Mouse (Mus musculus) mature B cell (primary cell): ENCODE data around the gene Tut7.

Experiments
- in situ Hi-C: fragments of 300-500 bp; cut with MboI; formaldehyde crosslinking; loops from 2 replicates; pipeline ENCODE4 v1.14.3; 2019

The Tut7 gene

DNA sequence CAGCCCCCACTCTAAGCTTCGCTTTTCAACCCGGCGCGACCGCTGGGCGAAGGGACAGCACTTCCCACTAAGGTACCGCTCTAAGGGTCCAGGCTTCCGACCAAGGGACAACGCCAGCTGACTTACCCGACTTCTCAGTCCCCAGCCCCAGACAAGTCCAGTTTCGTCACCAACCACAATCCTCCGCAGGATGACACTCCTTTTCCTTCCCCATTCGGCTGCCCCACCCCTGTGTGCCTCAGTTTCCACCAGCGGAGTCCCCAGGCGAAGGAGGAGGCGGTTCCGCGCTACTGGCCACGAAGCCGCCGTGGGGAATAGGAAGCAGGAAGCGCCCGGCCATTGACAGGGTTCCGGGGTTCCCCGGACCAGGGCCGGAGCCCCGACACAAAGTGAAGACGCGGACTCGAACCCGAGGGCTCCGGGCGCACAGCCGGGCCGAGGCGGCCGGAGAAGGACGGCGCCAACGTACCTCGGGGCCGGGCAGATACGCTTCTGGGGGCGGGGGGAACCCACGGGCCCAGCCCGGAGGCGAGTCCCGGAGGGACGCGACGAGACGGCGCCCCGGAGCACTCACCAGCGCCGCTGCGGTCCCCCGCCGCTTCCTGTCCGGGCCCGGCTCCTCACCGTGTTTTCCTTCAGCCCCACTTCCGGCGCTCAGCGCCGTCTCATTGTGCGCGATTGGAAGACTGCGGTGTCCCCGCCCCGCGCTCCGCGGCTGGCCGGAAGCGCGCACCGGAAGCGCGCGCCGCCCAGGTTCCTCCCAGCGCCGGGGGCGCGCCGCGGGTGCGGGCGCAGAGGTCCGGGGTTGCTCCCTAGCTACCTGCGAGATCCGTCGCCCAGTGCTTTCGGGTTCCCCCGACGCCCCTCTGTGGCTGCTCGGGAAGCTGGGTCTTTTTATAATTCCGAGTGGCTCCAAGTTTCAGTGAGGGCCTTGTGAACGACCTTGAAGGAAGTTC, at the start of gene Tut7:
TSS of gene Tut7 (minus strand) at position 641 of the 956 bp plus-strand sequence.
- in situ Hi-C loops = no loop called here

GRCm38 (mm10) chr13:59872446-59872845, 49.5 kb upstream of the Tut7 start:
- in situ Hi-C loops = loop anchor here (25.0 kb wide), 1 partner anchor 865 kb away; no protein-coding TSS in a partner anchor

GRCm38 (mm10) chr13:59870004-59870403, 47.1 kb upstream of the Tut7 start:
- in situ Hi-C loops = loop anchor here (25.0 kb wide), 1 partner anchor 867 kb away; no protein-coding TSS in a partner anchor

- in situ Hi-C loops = loop anchor here (25.0 kb wide), 1 partner anchor 869 kb away; no protein-coding TSS in a partner anchor
Measured at GRCm38 (mm10) chr13:59868011-59868649, 45.2 kb upstream of the Tut7 start.

DNA sequence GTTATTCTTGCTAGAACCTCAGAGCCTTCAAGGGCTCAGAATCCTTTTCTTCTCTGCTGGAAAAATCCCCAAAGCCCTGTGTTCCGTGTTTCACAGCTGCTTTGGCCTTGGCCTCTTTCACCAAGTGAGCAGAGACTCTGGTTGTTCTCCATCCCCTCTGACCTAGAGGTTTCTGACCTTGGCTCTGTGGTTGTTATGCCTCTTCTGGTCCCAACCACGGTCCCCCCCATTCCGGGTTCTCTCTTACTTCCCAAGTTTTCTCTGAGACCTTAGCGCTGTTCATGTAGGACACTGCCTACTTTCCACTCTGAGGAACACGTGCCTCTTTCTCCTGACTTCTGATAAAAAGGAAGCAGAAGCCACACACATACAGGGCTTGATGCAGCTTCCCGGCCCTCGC, 44.2 kb upstream of the Tut7 start:
- in situ Hi-C loops = loop anchor here (25.0 kb wide), 1 partner anchor 870 kb away; no protein-coding TSS in a partner anchor

DNA sequence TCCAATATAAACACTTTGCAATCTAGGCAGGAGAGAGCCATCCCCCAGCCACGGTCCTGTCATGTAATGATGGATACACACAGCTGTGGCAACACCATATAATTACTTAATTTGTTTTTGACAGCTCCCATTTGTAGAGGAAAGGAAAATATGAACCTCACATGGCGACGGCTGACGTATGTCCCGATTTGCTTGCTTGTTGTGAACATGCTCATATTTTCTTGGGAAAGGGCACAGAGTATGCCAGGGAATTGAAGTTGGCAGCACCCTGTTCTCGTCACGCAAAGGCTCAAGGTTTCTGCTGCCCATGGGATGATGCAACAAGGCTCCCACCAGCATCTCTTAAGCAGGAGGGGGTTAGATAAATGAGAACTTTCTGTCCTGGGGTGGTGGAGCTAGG, 36.6 kb upstream of the Tut7 start:
- in situ Hi-C loops = loop anchor here (25.0 kb wide), 1 partner anchor 878 kb away; no protein-coding TSS in a partner anchor

DNA sequence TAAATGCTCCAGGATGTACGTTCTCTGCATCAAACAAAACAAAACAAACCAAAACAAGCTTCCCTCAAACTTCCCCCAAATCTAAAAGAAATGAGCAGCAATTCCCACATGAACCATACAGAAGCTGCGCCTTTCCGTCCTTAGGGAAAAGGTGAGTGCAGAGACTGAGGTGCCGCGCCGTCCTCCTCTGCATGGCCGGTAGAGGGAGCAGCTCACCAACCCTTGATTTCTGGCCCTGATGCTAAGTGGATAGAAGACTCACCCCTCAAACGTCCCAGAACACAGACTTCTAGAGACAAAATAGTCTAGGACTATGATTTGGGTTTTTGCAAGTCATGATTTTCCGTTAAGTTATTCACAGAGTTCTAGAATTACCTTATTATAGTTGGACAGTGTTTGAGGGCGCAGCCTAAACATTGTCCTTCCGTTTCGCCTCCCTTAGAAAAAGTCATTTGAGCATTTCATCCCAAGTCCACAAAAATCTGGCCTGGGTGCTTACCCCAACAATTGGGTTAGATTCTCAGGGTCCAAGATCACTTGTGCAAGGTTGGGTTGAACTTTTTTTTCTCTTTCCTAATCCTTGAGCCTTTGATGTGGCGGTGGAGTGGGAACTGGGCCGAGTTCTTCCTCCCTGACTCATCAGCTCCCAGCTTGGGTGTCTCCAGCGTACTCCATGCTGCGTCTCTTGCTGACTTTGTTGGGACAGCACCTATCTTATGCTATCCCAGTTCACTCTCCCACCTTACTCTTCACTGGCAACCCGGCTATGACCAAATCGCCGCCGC, 33.5 kb upstream of the Tut7 start:
- in situ Hi-C loops = loop anchor here (25.0 kb wide), 1 partner anchor 881 kb away; no protein-coding TSS in a partner anchor

DNA sequence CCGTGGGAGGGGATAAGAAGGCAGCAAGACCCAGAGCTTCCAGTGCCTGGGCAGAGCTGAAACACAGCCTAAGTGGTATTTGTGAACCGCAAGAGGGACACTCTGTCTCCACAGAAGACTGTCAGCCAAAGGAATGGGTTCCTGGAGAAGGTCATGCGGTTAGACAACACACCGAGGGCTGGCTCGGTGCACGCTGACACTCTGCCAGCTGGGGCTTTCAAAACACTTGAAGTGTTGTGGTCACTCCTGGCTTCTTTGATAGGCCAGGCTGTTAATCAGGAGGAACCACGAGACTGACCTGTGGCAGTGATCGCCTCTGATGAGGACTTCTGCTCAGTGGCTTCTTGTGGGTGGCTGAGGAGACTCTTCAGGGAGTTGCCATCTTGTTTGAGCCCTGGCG, 30.5 kb upstream of the Tut7 start:
- in situ Hi-C loops = loop anchor here (25.0 kb wide), 1 partner anchor 884 kb away; no protein-coding TSS in a partner anchor

- in situ Hi-C loops = loop anchor here (25.0 kb wide), 1 partner anchor 887 kb away; no protein-coding TSS in a partner anchor
Measured at GRCm38 (mm10) chr13:59850373-59850772, 27.4 kb upstream of the Tut7 start.

- in situ Hi-C loops = loop anchor here (25.0 kb wide), 1 partner anchor 1207 kb away; no protein-coding TSS in a partner anchor
Measured at GRCm38 (mm10) chr13:59844661-59845060, 21.7 kb upstream of the Tut7 start.

GRCm38 (mm10) chr13:59843976-59844375, 21.0 kb upstream of the Tut7 start:
- in situ Hi-C loops = loop anchor here (25.0 kb wide), 1 partner anchor 1207 kb away; no protein-coding TSS in a partner anchor

- in situ Hi-C loops = loop anchor here (25.0 kb wide), 1 partner anchor 1205 kb away; no protein-coding TSS in a partner anchor
Measured at GRCm38 (mm10) chr13:59842226-59843210, 19.6 kb upstream of the Tut7 start.

DNA sequence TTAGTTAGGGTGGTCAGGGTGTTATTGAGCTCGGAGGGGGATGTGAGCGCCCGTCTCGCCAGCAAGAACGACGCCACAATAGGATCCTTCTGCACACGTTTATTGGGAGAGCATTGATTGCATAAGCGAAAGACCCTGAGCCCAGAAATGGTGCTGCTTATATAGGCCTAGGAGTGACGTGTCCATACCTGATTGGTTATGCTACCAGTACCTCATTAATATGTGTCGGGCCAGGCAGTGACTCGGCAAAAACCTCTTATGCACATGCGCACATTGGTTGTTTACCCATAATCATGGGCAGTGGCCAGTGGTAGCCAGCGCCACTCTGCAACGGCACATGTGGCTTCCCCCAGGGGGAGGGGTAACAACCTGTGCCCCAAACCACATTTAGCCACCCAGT, 18.8 kb upstream of the Tut7 start:
- in situ Hi-C loops = loop anchor here (25.0 kb wide), 1 partner anchor 1204 kb away; no protein-coding TSS in a partner anchor

DNA sequence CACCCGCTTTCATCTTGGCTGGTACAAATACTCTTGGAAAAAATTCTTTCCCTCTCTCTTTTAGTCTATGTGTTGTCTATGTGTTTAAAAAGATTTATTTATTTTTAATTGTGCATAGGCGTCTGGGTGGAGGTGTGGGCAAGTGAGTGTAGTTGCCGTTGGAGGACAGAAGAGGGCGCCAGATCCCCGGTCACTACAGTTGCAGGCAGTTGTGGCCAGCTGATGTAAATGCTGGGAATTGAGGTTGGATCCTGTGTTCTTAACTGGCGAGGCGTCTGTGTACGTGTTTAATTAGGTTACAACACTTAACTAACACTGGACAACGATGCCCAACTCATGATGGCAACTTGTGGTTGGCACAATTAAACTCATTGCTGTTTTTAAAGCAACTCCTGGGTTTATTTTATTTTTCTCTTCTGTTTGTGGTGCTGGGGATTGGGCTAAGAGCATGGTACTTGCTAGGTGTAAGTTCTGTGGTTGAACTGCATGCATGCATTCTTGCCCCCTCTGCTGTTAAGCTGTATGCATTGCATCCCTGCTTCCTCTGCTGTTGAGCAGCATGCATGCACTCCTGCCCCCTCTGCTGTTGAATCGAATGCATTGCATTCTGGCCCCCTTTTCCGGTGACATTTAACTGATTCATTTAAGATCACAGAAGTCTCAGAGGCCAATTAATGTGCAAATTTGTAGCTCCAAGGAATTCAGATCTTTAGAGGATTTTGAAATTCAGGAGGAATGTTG, 17.7 kb upstream of the Tut7 start:
- in situ Hi-C loops = loop anchor here (25.0 kb wide), 1 partner anchor 1203 kb away; no protein-coding TSS in a partner anchor

DNA sequence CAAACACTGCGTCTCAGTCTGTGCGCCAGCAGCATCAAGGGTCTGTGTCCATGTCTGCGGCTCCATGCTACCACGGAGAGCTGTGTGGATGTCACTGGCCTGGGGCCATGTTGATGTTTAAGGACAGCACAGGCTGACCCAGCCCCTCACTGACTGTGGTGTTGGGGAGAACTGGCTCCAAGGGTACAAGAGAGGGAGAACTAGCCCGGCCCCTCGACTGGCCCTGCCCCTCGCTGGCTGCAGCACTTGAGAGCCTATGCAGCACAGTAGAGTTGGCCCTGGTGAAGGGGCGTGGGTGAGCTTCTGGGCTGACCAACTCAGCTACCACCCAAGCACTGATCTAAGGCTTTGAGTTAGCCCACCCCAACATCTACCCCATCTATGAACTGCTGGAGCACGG, 16.4 kb upstream of the Tut7 start:
- in situ Hi-C loops = loop anchor here (25.0 kb wide), 1 partner anchor 1202 kb away; no protein-coding TSS in a partner anchor

- in situ Hi-C loops = loop anchor here (25.0 kb wide), 1 partner anchor 1201 kb away; no protein-coding TSS in a partner anchor
Measured at GRCm38 (mm10) chr13:59838464-59838863, 15.5 kb upstream of the Tut7 start.

DNA sequence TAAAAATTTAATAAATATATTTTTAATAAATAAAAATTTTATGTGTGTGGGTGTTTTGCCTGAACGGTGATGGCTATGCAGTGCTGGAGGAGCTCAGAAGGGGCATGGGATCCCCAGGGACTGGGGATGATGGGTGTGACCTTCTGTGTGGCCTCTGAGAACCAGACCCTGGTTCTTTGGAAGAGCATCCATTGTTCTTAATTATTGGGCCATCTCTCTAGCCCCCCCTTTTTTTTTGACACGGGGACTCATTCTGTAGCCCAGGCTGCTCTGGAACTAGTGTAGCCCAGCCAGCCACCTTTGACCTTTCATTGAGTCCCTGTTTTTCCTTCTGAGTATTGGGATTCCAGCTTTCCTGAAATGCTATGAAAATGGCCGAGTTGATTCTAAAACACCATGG, 13.9 kb upstream of the Tut7 start:
- in situ Hi-C loops = loop anchor here (25.0 kb wide), 1 partner anchor 1200 kb away; no protein-coding TSS in a partner anchor

DNA sequence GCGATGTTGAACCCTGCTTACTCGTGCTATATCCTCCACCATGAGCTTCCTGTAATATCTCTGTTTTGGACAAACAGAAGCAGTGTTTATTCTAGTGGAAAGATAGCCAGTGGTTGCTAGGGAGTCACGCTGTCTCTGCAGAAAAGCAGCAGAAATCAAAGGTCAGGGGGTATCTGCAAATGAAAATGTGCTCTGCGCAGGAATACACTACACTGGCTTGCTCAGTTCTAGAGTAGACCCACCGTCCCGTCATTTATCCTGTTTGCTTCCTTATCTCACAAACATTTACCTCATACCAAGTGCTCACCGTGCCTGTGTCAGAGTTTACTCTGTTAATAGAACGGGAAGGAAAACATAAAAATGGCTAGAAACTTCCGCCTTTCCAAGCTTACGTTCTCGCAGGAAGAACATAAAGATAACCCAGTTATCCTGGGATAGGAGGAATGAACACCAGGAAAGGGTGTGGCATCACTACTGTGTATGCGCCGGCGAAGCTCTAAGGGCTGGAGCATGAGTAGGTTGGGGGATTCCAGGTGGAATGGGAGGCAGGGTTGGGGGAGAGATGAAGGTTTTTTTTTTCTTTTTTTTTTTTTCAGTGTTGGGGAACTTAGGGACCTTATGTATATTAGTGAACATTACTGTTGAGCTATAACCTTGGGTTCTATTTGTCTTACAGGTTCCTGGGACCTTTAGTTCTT, 13.3 kb upstream of the Tut7 start:
- in situ Hi-C loops = loop anchor here (25.0 kb wide), 1 partner anchor 1199 kb away; no protein-coding TSS in a partner anchor
